Mouse (Mus musculus) splenic B cell, adult 2 months (primary cell): Measurements from ENCODE around the gene Ssr2.

ENCODE experiments used
- DNase-seq: peaks from one replicate; pipeline ENCODE4 v3.0.0-alpha.2; 2011; ENCODE audit warnings: low read depth, low spot score
- H3K27me3 ChIP-seq: 2 replicates; pipeline ENCODE4 v1.6.1; 2012; ENCODE audit warnings: mild to moderate bottlenecking, low read length, moderate library complexity, mixed read lengths; ENCODE audit not compliant: control insufficient read depth, poor library complexity, insufficient read depth, severe bottlenecking
- H3K36me3 ChIP-seq: 2 replicates; pipeline ENCODE4 v1.6.1; 2012; ENCODE audit warnings: mild to moderate bottlenecking, low read length, moderate library complexity, mixed read lengths; ENCODE audit not compliant: control insufficient read depth, poor library complexity, insufficient read depth, severe bottlenecking

The Ssr2 gene

DNA sequence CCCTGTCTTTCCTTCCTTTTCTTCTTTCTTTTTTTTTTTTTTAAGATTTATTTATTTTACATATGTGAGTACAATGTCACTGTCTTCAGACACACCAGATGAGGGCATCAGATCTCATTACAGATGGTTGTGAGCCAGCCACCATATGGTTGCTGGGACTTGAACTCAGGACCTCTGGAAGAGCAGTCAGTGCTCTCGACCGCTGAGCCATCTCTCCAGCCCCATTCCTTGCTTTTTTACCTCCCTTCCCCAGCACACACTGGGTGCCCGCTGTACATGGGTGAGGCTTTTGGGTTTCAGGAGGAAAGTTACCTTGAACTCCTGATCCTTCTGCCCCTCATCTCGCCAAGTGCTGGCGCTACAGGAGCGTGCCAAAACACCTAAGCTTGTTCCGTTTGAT, 49.9 kb downstream of the Ssr2 start:
- H3K36me3 ChIP-seq = peaks cover 10% of the 10 kb centered on the region
- DNase-seq = no peak
- H3K27me3 ChIP-seq = no peaks in the 10 kb centered on the region

DNA sequence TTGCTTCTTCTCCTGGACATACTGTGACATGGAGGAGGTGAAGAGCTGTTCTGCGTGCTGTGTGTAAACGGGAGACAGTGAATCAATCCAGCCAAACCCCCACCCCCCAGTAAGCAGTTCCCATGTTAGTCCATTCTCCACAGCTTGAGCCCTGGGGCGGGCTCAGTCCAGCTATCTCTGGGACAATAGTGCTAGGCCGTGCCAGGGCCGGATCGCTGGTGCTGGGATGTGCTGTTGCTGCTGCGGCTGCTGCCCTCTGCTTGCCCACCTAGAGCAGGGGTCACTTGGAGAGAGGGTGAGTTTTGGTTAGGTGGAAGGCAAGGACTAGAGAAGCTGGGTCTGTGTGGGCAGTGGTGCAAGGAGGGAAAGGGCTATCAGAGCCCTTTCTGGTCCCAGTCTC, 50.6 kb downstream of the Ssr2 start:
- DNase-seq = no peak
- Histone ChIP-seq H3K36me3 (peaks cover 15% of the 10 kb centered on the region), H3K27me3 (no peaks in the 10 kb centered on the region)

DNA sequence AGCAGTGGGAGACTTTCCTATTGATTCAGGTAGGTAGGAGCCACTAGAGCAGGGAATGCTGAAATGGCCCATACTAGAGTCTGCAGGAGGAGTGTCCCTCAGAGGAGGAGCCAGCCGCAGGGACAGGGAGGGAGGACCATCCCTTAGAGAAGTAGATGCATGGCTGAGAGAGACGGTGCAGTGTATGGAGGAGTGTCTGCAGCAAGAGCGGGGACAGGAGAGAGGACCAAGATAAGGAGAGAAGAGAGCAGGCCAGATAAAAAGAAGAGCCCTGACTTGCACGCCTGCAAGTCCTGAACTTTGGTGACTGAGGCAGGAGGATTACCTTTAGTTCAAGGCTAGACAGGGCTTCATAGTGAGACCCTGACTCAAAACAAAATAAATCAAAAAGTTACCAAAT, 51.4 kb downstream of the Ssr2 start:
- Histone ChIP-seq H3K27me3 (no peaks in the 10 kb centered on the region), H3K36me3 (peaks cover 22% of the 10 kb centered on the region)
- no peak for DNase-seq

DNA sequence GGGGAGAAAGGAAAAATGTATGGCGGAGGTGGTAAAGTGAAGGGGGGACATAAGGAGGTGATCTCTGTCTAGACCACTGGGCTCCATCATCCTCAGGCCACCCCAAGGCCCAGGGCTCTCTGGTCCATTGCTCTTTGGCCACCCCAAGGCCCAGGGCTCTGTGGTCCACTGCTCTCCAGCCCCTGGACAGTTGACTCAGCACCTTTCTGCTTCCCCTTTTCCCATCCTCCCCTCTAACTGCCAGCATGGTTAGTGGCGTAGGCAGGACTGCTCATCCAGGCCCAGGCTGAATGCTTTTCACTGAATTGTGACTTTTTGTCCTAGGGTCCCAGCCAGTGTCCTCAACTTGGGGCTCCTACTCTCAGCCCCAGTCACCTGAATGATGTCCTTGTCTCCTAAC, 51.9 kb downstream of the Ssr2 start:
- H3K27me3 ChIP-seq = no peaks in the 10 kb centered on the region
- DNase-seq = no peak
- peaks cover 24% of the 10 kb centered on the region for H3K36me3 ChIP-seq

DNA sequence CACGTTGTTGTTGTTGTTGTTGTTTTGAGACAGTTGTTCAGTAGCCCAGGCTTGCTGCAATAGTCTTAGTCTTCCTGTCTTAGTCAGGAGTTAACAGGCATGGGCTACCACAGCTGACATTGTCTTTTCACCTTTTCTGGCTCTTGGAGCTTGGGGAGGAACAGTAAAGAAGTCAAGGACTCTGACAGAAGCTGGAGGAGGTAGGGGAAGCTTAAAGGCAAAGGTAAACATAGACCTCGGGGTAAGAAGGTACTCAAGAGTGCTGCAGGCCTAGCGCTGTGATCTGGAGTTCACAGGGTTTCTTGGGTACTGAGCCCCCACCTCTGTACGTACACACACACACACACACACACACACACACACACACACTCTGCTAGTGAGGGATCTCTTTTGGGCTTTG, 53.1 kb downstream of the Ssr2 start:
- H3K36me3 ChIP-seq = peaks cover 29% of the 10 kb centered on the region
- H3K27me3 ChIP-seq = no peaks in the 10 kb centered on the region
- no peak for DNase-seq

DNA sequence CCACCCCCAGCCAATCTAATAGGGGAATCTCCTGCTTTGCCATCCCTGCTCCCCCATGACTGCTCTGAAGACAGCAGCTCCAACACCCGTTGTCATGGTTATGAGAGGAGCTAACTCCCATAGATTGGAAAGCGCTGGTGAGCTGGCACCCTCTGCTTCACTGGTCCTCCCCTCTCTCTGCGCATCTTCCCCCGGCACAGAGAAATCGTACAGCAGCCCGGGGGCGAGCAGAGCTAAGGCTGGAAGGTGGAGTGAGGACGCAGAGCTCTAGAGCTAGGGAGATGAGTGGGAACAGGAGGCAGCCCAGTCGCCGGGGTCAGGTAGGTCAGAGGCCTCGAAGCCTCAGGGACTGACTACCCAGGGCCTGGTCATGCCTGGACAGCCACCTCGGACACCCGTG, 53.6 kb downstream of the Ssr2 start:
- H3K27me3 ChIP-seq = no peaks in the 10 kb centered on the region; the same call in 1 of the 2 replicates
- peaks cover 29% of the 10 kb centered on the region for H3K36me3 ChIP-seq
- no peak for DNase-seq

DNA sequence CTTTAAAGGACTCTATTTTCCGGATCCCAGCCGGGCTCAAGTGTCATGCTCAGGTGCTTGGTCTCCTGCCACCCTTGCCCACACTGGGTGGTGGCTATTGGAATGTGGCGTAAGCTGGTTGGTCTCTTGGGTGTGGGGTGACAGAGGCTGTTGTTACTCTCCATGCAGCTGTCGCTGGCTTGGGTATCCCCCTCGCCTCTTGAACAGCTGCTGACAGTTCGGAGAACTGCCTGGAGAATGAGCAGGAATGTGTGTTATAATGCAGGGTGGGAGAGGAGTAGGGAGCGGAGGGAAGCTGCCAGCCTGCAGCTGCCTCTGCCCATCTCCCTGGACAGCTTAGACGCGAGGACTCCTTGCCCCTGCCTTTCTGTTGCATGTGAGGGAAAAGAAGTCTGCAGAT, 54.3 kb downstream of the Ssr2 start:
- no peak for DNase-seq
- Histone ChIP-seq H3K36me3 (peaks cover 37% of the 10 kb centered on the region), H3K27me3 (peaks cover 3% of the 10 kb centered on the region; the same call in 1 of the 2 replicates)

DNA sequence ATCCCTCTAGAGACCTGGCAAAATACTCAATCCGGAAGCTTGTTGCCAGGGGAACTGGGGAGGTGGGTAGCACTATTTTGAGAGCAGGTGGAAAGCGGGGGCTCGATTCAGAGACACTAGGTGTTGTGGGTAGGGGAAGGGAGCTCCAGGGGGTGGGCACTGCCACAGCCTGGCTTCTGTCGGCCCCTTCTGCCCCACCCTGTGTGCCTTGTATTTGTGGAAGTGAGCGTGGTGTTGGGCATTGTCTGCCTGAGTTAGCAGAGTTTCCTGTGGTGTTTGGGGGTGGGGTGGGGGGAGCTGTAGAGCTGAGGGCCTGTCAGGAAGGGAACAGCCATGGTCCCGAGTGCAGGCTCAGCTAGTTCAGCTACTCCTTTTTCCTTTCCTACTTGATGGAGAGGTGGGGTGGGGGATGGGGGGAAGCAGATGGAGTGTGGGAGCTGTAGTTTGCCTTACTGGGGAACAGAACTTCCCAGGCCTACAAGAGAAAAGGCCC, 55.2 kb downstream of the Ssr2 start:
- Histone ChIP-seq H3K36me3 (peaks cover 45% of the 10 kb centered on the region), H3K27me3 (peaks cover 3% of the 10 kb centered on the region; the same call in 1 of the 2 replicates)
- no peak for DNase-seq

DNA sequence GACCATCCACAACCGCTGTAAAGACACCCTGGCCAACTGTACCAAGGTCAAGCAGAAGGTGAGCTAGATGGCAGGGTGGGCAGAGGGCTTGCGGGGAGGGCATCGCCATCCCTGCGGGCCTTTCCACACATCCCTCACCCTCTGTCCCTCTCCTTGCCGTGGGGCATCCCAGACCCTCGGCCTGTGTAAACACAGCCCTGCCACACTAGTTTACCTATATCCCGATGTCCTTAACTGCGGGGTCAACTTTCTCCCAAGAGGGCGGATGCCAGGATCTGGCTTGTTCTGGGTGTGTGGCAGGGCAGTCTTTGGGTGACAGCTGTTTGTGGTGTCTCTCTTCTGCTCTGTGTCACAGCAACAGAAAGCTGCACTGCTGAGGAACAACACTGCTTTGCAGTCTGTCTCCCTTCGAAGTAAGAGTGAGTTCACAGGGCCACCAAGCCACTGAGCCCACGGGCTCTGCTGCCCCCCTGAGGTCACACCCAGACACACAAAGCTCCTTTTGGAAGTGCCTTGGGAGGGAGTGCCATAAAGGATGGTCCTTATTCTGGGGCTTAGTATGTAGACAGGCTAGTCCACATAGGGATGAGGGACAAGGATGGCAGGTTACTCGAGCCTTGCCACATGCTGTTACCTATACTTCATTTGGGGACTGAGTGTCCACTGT, 56.4 kb downstream of the Ssr2 start:
- peaks cover 46% of the 10 kb centered on the region for H3K36me3 ChIP-seq
- H3K27me3 ChIP-seq = peaks cover 3% of the 10 kb centered on the region; the same call in 1 of the 2 replicates
- DNase-seq = peak; percentile 62

DNA sequence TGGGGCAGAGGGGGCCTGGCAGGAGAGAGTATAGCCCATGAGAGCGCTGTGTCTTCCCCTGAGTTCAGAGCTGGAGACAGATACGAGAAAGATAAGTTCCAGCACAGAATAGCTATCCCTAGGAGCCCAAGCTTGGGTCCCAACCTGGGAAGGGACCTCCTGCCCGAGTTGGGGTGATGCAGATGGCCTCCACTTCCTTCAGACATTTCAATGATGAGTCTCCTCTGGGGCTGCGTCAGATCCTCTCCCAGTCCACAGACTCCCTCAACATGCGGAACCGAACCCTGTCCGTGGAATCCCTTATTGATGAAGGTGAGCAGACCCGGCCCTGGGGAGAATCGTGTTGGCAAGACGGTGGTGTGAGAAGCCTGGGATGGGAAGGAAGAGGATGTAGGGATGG, 57.4 kb downstream of the Ssr2 start:
- peaks cover 3% of the 10 kb centered on the region; the same call in 1 of the 2 replicates for H3K27me3 ChIP-seq
- peaks cover 48% of the 10 kb centered on the region for H3K36me3 ChIP-seq
- DNase-seq = no peak

DNA sequence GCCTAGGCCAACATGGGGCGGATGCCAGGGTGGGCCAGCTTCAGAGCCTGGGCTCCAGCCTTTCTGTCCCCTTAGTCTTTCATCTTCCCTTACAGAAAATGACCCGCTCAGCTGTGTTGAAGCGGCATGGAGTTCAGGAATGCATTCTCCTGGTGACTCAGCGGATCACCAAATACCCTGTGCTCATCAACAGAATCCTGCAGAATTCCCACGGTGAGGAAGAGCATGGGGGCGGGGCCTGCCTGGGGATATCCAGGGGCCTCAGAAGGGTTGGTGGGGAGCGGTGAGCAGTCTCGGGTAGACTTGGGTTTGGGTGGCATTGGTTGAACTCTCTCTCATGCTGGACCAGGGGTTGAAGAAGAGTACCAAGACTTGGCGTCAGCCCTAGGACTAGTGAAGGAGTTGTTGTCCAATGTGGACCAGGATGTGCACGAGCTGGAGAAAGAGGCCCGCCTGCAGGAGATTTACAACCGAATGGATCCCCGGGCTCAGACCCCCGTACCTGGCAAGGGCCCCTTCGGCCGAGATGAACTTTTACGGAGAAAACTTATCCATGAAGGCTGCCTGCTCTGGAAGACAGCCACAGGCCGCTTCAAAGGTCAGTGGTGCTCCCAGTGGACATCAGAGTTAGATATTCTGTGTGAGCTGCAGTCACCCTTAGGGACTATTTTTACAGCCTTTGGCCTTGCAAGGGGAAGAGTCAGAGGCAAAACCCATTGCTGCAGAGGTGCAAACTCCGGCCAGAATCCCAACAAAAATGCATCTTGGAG, 60.0 kb downstream of the Ssr2 start:
- no peak for DNase-seq
- Histone ChIP-seq H3K27me3 (peaks cover 3% of the 10 kb centered on the region; the same call in 1 of the 2 replicates), H3K36me3 (peaks cover 46% of the 10 kb centered on the region)

DNA sequence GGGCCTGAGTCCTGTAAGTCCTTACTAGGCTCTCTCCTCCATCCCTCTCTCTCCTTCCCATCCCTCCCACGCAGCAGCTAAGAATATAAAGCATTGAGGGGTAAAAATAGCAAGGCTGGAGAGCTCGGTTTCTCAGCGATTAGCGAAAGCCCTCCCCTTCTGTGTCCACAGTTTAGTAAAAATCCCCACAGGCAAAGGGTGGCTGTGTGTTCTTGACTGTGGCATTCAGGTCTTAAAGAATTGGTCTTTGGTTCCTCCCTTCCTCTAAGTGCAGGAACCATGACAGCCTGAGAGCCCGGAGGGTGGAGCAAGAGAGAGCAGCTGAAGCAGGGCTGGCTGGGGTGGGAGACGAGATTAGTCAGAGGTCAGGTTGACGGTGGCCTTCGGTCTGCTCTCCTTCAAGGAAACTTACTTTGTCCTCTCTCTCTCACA, 60.9 kb downstream of the Ssr2 start:
- no peak for DNase-seq
- Histone ChIP-seq H3K36me3 (peaks cover 39% of the 10 kb centered on the region), H3K27me3 (peaks cover 3% of the 10 kb centered on the region; the same call in 1 of the 2 replicates)

DNA sequence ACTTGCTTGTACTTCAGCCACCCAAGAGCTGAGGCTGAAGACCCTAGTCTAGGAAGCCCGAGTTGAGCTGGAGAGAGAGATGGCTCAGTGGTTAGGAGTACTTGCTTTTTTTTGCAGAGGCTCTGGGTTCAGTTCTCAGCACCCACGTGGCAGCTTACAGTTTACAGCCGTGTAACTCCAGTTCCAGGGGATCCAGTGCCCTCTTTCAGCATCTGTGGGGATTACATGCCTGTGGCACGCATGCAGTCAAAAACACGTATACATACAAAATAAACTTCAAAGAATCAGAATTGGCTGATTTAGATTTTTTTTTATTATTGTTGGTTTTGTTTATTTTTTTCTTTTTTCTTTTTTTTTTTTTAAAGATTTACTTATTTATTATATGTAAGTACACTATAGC, 61.5 kb downstream of the Ssr2 start:
- no peak for DNase-seq
- peaks cover 3% of the 10 kb centered on the region; the same call in 1 of the 2 replicates for H3K27me3 ChIP-seq
- peaks cover 36% of the 10 kb centered on the region for H3K36me3 ChIP-seq
